Mouse (Mus musculus) brain, embryonic 18.5 days (tissue): ENCODE measurements around the gene Palld.

Source experiments
- DNase-seq: peaks from one replicate; pipeline ENCODE4 v3.0.0-alpha.2; 2012; ENCODE audit warnings: low read depth, low spot score

The Palld gene

GRCm38 (mm10) chr8:61775936-61776335, 126.6 kb downstream of the Palld start:
- DNase-seq = no peak

GRCm38 (mm10) chr8:61774161-61774560, 128.3 kb downstream of the Palld start:
- no peak for DNase-seq

GRCm38 (mm10) chr8:61773595-61774088, 128.8 kb downstream of the Palld start:
- DNase-seq = no peak

GRCm38 (mm10) chr8:61771328-61771727, 131.2 kb downstream of the Palld start:
- no peak for DNase-seq

GRCm38 (mm10) chr8:61769340-61769879, 133.1 kb downstream of the Palld start:
- DNase-seq = no peak

GRCm38 (mm10) chr8:61760190-61760578, 142.3 kb downstream of the Palld start:
- DNase-seq = no peak

GRCm38 (mm10) chr8:61759327-61760189, 142.9 kb downstream of the Palld start:
- no peak for DNase-seq

- no peak for DNase-seq
Measured at GRCm38 (mm10) chr8:61758686-61759326, 143.7 kb downstream of the Palld start.

- DNase-seq = peak; percentile 26
Measured at GRCm38 (mm10) chr8:61756971-61757965, 145.2 kb downstream of the Palld start.

GRCm38 (mm10) chr8:61755186-61755585, 147.3 kb downstream of the Palld start:
- DNase-seq = no peak

GRCm38 (mm10) chr8:61747070-61747469, 155.4 kb downstream of the Palld start:
- DNase-seq = no peak

- no peak for DNase-seq
Measured at GRCm38 (mm10) chr8:61745181-61745980, 157.1 kb downstream of the Palld start.

- no peak for DNase-seq
Measured at GRCm38 (mm10) chr8:61743764-61744562, 158.5 kb downstream of the Palld start.

- DNase-seq = no peak
Measured at GRCm38 (mm10) chr8:61737465-61737864, 165.0 kb downstream of the Palld start.

GRCm38 (mm10) chr8:61736739-61737243, 165.7 kb downstream of the Palld start:
- no peak for DNase-seq

- no peak for DNase-seq
Measured at GRCm38 (mm10) chr8:61736117-61736516, 166.4 kb downstream of the Palld start.

GRCm38 (mm10) chr8:61734164-61734563, 168.3 kb downstream of the Palld start:
- no peak for DNase-seq

- no peak for DNase-seq
Measured at GRCm38 (mm10) chr8:61732184-61732583, 170.3 kb downstream of the Palld start.

GRCm38 (mm10) chr8:61731306-61732088, 171.0 kb downstream of the Palld start:
- no peak for DNase-seq
